Mouse (Mus musculus): Measurements from ENCODE around the gene Pcdh7.
A peak's percentile ranks its signal among the peaks of the same experiment; 100 is the strongest.

Pcdh7 gene

DNA sequence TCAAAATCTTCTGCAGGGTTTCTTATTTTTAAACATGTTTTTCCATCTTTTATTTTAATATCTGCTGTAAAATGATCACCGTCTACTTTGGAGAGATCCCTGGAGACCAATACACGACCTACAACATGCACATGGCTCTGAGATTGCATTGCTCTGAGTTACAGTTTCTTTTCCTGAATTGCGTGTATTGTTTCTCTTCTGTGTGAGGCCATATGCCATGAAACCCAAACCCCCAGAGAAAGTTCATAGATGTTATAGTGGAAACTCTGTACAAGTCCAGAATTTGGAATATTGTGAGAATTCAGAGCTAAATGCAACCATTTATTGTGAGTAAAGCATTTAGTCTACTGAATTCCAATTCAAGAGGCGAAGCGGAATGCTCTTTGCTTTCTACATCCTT, 203.4 kb downstream of the Pcdh7 start:
- DNase-seq (ENCODE audit: low spot score), result no peak

DNA sequence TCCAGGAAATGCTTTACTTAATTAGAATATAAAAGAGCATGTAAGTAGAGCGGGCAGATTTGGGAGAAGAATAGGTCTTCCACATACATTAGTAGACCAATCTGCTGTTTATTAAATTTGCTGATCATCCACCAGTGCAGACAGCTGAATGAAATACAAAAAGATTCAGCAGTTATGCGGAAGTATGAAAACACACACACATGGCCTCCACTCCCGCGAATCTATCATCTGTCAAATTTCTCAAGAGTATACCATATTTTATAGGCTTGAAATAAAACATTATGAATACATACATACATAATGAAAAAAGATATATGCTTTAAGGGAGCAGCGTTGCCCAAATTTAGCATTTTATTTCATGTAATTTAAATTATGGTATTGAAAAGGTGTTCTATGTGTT, 213.6 kb downstream of the Pcdh7 start:
- DNase-seq (ENCODE audit: low spot score), result no peak

GRCm38 (mm10) chr5:57931738-57932137, 214.0 kb downstream of the Pcdh7 start:
- no peak for DNase-seq (ENCODE audit: low spot score)

GRCm38 (mm10) chr5:57934666-57935065, 216.9 kb downstream of the Pcdh7 start:
- no peak for DNase-seq (ENCODE audit: low spot score)

DNA sequence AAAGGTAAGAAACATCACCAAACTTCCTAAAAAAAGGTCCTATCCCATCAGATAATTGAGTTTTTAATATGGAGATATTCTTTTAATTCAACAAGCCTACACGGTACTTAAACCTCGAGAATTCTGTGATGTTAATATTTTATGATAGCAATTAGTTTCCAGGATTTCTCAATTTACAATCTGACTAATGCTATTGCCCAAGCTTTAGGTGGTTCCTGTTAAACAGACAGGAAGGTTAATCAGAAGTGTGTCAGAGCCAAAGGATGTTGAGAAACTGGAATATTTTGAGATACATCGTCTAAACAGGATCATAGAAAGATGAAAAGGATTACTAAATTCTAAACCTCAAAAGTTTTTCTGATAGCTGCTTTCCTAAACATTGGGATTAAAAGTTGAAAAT, 222.7 kb downstream of the Pcdh7 start:
- no peak for DNase-seq (ENCODE audit: low spot score)

DNA sequence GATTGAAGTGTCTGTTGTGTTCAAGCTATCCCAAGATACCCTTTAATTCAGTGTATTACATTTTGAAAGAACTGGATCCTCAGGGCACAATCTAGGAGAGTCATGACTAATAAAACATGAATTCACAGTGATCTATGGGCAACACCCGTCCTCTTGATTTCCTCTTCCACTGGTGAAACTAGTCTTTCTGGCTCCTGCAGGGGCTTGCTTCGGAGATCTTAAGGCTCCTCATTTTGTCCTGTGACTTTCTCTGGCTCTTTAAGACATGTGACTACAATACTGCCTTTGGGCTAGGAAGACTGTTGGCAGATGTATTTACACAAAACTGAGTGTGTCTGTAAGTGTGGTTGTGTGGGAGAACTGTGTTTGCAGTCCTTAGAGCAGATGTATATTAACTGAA, 225.4 kb downstream of the Pcdh7 start:
- DNase-seq (ENCODE audit: low spot score), result no peak

DNA sequence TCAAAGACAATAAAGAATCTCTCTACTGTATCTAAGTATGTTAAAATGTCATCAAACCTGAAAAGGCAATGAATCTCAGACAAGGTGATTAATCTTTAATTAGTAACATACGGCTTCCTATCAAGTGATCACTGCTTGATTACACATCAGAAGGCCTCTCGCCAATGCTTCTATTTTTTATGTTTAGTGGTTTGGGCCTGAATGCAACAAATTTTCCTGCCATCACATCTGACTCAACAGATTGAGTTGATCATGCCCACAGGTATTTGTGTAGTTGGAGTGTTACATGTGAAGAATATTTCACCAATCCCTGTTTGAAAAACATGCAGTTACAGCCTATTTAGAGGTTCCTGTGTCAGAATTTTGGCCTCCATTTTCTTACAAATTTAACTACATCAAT, 225.8 kb downstream of the Pcdh7 start:
- no peak for DNase-seq (ENCODE audit: low spot score)

DNA sequence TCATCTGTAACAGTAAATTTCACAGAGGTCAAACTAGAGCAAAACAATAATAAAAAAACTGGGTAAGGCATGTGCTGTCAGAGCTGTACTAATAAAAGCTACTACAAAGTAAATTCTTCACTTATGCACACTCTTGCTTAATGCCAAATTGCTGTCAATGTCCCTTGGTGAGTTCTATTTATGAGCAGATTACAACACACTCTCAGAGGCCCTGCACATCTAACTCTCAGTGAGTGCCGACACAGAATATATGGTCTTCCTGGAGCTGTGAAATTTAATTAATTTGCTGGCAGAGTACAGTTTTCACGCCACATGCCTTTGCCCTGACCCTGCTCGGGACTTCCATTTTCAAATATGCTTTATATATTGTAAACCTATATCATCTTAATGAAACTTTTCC, 227.7 kb downstream of the Pcdh7 start:
- no peak for DNase-seq (ENCODE audit: low spot score)

DNA sequence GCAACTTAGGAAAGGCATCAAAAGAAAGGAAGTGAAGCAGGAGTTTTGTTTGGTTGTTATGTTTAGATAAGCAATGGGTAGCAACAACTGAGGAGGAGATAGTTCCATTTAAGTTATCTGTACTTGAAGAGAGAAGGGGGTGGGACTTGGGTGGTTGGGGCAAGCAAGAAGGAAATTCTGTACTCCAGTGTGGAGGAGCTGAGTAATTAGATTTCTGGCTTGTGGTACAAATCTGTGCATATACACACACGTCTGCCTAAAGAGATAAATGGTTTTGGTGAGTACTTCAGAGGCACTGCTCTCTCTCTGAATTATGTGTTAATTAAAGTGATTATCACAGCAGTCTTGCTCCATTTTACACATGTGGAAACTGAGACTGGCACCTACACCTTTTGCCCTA, 241.6 kb downstream of the Pcdh7 start:
- DNase-seq (ENCODE audit: low spot score), result no peak

DNA sequence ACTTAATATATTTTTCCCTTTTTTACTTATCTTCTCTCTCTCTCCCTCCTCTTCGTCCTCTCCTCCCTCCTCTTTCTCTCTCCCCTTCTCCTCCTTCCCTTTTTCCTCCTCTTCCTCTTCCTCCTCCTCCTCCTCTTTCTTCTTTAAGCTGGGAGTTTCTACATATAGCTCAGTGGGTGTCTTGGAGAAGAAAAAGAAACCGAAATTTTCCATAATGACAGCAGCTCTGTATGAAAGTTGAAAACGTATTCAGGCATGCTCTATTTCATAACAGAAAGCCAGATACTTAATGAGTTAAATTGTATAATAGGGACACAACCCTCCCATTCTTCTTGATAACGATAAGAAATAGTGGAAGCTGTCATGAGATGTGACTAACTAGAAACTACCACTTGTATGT, 246.0 kb downstream of the Pcdh7 start:
- no peak for DNase-seq (ENCODE audit: low spot score)

GRCm38 (mm10) chr5:57964201-57964600, 246.4 kb downstream of the Pcdh7 start:
- DNase-seq (ENCODE audit: low spot score), result no peak

DNA sequence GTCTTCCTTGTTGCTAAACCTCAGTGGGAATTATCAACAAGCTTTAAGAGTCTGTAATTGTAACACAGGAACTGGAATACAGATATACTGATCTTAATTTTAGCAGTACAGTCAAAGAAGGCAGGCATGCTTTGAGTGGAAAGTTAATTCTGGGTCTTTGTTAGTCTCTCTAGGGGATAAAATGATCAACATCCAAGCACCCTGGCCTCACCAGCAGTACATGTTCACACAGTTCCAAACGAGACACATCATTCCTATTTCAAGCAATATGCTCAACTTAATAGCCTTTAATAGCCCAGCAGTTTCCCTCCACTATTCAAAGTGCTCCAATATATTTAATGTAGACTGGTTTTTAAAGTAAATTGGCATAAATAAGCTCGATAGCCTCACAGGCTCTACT, 275.8 kb downstream of the Pcdh7 start:
- no peak for DNase-seq (ENCODE audit: low spot score)

DNA sequence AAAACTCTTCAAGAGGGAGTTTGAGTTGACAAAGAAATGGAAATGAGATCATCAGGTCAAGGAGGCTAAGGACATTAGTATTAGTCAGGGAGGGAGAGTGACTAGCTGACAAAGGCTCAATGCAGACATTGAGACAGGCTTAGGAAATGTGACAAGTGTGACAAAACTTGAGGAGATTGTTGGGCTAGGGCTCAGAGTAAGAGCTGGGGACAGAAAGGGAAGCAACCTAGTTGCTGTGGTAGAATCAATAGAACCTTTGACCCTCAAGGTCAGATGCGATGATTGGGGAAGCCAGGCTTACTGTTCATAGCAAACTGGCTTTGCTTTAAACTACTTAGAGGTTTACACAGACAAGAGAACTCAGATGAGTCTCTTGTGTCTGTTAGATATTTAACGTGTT, 303.6 kb downstream of the Pcdh7 start:
- DNase-seq (ENCODE audit: low spot score), result no peak

GRCm38 (mm10) chr5:58025123-58025522, 307.4 kb downstream of the Pcdh7 start:
- DNase-seq (ENCODE audit: low spot score), result no peak

DNA sequence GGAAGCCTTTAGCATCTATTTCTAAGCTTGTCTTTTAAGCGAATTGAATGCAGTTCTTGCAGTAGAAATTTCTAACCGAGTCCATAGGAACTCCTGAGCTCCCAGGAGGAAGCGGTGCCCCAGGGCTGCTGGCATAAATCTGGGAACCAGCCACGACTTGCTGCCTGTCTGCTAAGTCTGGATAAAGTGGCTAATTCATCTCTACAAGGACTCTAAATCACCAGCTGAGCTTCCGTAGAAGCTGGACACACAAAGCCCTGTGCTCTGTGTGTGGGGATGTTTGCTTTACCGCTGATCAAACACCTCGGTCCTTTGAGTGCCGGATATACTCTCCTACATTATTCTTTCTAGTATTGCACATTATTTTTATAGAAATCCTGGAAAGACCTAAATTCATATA, 308.0 kb downstream of the Pcdh7 start:
- DNase-seq (ENCODE audit: low spot score), result no peak

DNA sequence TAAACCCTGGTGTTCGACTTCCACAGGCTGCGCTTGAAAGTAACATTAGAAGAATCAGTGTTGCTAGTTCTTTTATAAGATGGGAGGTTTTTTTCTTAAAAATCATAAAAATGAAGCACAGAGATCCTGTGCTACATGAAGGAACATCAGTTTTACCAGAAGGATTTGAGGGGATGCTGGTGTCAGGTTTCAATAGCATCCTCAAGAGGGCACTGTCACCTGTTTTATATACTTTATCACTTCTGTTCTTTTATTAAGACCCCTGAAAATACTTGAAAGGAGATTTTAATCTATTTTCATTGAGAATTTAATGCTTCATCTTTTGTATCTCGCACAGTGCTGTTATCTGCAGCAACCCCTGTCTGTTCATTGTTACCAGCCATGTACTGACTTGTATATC, 322.1 kb downstream of the Pcdh7 start:
- DNase-seq (ENCODE audit: low spot score), result no peak

DNA sequence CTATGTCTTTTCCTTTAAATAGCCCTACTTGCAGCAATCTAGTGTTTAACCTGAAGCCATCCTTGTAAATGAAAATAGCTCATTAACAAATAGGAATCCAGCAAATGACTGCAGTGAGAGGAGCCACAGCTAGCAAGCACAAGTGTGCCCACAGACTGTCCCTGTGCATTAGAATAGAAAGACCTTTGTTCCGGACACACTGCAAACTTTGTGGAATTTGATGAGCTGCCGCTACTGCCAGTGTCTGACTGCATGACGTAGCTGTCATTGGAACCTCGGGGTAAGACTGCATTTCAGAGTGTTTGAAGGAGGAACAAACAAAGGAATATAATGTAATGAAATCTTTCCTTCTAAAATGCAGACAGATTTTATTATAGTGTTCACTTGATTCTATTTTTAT, 326.4 kb downstream of the Pcdh7 start:
- DNase-seq (ENCODE audit: low spot score), result no peak

DNA sequence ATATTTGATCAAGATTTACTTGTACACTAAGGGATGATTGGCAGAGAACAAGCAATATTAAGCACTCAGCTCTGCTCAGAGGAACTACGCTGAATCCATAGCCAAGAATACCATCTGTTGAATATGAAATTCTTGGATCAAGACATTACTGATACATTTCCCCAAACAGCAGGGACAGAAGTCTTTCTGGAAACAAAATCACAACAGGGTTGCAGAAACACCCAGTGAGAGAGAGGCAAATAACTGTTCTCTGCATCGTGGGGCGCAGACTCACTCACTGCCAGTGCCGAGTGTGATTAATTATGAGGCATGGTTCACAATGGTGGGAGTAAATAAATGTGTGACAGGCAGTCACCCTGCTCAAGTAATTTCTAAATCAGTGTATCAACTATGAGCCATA, 363.3 kb downstream of the Pcdh7 start:
- no peak for DNase-seq (ENCODE audit: low spot score)

GRCm38 (mm10) chr5:58082230-58082629, 364.5 kb downstream of the Pcdh7 start:
- no peak for DNase-seq (ENCODE audit: low spot score)

DNA sequence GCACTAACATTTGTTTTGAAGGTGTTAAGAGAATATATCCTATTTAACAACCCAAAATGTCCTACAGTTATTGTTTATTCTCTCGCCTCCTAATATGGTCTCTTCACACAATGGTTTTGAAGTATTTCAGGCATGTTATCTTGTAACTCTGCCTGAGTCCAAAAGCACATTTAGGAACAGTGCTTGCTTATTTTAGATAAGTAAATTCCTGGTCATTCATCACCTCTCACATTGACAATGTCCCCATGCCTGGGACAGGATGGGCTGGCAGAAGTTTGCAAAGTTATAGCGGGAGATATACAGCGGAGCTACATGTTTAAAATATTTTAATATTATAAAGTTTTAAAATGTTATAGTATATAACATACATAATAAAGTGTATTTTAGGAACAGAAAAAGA, 365.3 kb downstream of the Pcdh7 start:
- DNase-seq (ENCODE audit: low spot score), result no peak

DNA sequence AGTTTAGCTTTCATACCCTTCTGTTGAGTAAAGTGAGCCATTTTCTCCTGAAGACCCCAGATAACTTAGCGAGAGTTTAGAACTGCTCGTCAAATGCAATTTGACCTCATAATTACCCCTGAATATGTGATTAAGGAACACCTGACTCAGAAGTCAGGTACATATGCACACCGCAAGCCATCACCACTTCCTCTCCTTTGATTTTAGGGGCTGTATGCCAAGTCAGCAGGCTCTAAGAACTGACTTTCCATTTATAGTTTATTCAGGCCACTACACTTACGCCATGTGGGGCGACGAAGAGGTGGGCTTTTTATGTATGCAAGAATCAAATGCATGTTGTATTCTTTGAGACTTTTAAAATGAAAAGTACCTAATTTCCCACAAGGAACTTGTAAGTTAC, 366.2 kb downstream of the Pcdh7 start:
- peak; percentile 34 for DNase-seq (ENCODE audit: low spot score)

DNA sequence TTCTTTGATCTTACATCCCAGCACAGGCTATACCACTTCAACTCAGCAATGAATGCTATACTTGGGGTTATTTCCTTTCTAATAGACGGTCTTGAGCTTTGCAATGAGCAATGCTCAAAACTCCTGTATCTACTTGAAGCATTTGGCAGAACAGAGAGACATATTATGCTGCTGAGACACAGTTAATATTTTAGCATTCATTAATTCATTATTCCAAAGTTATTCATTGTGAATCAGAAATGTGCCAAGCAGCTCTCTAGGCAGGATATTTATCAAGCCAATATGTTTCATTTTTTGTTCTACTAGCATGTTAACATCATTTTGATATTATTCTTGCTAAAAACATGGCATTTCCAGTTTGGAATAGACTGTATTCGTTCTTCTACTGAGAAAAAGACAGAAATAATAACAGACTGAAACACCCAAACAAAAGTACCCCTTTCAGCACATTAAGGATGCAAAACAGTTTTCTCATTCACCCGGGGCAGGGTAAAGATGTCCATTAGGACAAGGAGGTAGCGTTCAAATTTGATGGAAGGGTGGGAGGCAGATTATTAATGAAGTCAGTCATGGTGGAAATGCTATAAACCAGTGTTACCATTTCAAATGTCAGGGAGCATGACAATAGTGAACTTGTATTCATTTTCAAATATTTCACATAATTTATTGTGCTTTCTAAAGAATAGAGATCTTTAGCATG, 391.0 kb downstream of the Pcdh7 start:
- no peak for DNase-seq (ENCODE audit: low spot score)

GRCm38 (mm10) chr5:58116096-58116495, 398.3 kb downstream of the Pcdh7 start:
- no peak for DNase-seq (ENCODE audit: low spot score)

GRCm38 (mm10) chr5:58117896-58118295, 400.1 kb downstream of the Pcdh7 start:
- no peak for DNase-seq (ENCODE audit: low spot score)
